Mouse (Mus musculus) testis, adult 2 months (tissue): Measurements from ENCODE around the gene E030018B13Rik. TPM values are rescaled to one million over a fixed set of nuclear protein-coding genes. Genes with fewer than 3 reads are reported as not detected.
A peak's percentile ranks its signal among the peaks of the same experiment; 100 is the strongest.

Source experiments
- H3K27ac ChIP-seq: fragments of 200-500 bp; 2 replicates; pipeline ENCODE4 v1.5.1; 2012; ENCODE audit warnings: low read depth, low read length; ENCODE audit not compliant: control insufficient read depth, insufficient read depth
- H3K27me3 ChIP-seq: fragments of 200-500 bp; 2 replicates; pipeline ENCODE4 v1.6.1; 2012; ENCODE audit warnings: mild to moderate bottlenecking, low read length, moderate library complexity; ENCODE audit not compliant: control insufficient read depth, insufficient read depth
- H3K36me3 ChIP-seq: fragments of 200-500 bp; 2 replicates; pipeline ENCODE4 v1.6.1; 2012; ENCODE audit warnings: mild to moderate bottlenecking, low read length; ENCODE audit not compliant: control insufficient read depth, insufficient read depth
- H3K4me1 ChIP-seq: fragments of 200-500 bp; 2 replicates; pipeline ENCODE4 v1.6.1; 2012; ENCODE audit warnings: low read length; ENCODE audit not compliant: control insufficient read depth, insufficient read depth
- H3K4me3 ChIP-seq: fragments of 200-500 bp; 2 replicates; pipeline ENCODE4 v1.5.1; 2012; ENCODE audit warnings: low read depth, mild to moderate bottlenecking, low read length, moderate library complexity, mixed read lengths; ENCODE audit not compliant: control insufficient read depth
- CTCF ChIP-seq: fragments of 200-500 bp; IDR thresholded peaks from 2 replicates; pipeline ENCODE4 v1.5.1; 2012; ENCODE audit warnings: low read depth, mild to moderate bottlenecking, inconsistent platforms, low read length, moderate library complexity; ENCODE audit not compliant: control insufficient read depth, insufficient read depth, insufficient replicate concordance
- POLR2A ChIP-seq: fragments of 200-500 bp; IDR thresholded peaks from 2 replicates; pipeline ENCODE4 v1.6.1; 2012; ENCODE audit warnings: low read depth, mild to moderate bottlenecking, inconsistent platforms, low read length, moderate library complexity; ENCODE audit not compliant: control insufficient read depth
- polyA plus RNA-seq: library from polyadenylated mRNA; depleted of rRNA; stranded (reverse); fragments of >200 nt; gene quantifications from 2 replicates; pipeline ENCODE4 v1.2.3, GENCODE M21; 2012

The E030018B13Rik gene
- polyA plus RNA-seq, 1 experiment: not detected

DNA sequence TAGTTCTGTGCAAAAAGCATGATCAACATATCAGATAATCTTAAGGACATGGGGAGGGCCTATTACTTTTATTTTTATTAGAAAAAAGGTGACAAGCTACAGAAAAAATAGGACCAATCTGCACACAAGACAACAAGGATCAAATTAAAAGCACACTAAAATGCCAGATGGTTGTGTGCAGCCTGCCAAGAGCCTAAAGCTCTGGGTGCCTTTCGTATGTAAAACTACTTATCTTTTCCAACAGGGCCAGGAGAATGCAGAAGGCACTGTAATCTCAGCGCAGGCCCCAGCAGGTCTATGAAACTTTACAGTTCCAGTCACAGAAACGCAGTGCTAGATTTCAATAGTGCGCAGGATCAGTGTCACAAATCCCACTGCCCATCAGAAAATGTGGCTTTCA lies 22.9 kb upstream of the E030018B13Rik start:
- Histone ChIP-seq H3K27ac (no peak overlapping the region), H3K36me3 (no peaks in the 10 kb centered on the region), H3K4me1 (peaks cover 19% of the 10 kb centered on the region), H3K27me3 (no peaks in the 10 kb centered on the region), H3K4me3 (no peak overlapping the region)
- TF ChIP-seq CTCF (no peak), POLR2A (no peak)

DNA sequence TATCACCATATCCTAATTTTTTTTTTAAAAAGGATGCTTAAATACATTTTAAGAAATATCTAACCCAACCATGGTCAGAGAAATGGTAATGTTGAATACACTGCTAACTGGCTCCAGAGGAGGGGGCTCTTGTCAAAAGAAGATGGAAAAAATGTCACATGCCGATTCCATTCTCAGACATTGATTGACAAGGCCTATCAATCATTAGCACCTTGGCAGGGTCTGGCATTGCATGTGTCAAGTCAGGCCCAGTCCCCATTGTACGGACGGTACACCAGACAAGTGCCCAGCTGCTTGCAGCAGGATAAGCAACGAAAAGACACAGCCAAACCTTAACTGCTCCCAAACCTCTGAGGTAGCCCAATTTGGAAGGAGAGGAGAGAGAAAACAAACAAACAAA lies 22.0 kb upstream of the E030018B13Rik start:
- Histone ChIP-seq H3K4me3 (no peak overlapping the region), H3K4me1 (peaks cover 19% of the 10 kb centered on the region), H3K27ac (no peak overlapping the region), H3K36me3 (no peaks in the 10 kb centered on the region), H3K27me3 (no peaks in the 10 kb centered on the region)
- no peak for TF ChIP-seq POLR2A
- TF ChIP-seq CTCF: no peak

DNA sequence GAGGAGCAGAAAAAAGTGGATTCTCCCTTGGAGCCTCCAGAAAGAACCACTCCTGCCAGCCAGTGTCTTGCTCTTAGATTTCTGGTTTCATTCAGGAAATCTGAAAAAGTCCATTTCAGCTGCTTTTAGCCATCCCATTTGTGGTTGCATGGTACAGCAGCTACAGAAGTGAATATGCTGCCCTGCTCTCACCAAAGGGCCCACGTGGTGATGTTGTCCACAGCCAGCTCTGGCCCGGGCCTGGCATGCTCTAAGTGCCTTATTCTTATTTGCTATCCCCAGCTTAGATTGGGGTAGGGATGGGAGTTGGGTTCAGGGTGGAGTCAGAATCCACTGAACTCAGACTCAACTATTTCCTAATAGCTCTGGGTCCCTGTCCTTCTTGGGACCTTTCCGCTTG lies 21.4 kb upstream of the E030018B13Rik start:
- no peak for TF ChIP-seq POLR2A
- no peak for TF ChIP-seq CTCF
- peaks cover 19% of the 10 kb centered on the region for H3K4me1 ChIP-seq
- H3K27me3 ChIP-seq: no peaks in the 10 kb centered on the region
- no peaks in the 10 kb centered on the region for H3K36me3 ChIP-seq
- no peak overlapping the region for H3K27ac ChIP-seq
- H3K4me3 ChIP-seq: no peak overlapping the region

DNA sequence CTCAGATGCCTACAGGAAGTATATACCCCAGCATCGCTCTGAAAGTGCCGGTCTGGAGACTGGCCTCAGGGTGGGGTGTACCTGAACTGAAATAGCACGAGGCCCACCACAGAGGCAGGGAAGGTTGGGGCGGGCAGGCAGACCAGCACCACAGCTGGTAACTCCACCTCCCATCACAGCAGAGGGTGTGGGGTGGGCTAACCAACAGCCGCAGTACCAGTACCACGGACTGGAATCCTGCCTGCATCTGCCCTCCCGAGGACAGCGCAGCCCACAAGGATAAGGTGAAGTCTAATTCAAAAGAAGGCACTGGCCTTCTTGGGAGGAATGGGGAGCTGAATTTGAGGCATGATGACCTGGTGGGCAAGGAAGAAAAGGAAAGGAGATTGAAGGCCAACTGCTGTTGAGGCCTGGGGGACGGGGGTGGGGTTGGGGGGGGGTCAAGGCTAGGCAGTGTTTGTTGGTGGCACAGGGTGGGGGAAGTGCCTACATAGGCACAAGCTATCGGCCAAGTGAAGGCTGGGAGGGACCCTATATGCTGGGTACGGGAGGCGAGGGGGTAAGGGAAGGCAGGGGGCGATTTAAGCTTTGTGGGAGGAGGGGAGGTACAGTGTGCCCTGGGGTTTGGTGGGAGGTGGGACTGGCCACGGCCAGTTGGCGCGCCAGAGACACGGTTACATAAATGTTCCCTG lies 20.2 kb upstream of the E030018B13Rik start:
- no peaks in the 10 kb centered on the region for H3K27me3 ChIP-seq
- peak overlapping the region; percentile 69 for H3K27ac ChIP-seq
- TF ChIP-seq POLR2A (peak; percentile 44; the same call in 1 of the 2 replicates), CTCF (no peak)
- H3K4me3 ChIP-seq: peak overlapping the region; percentile 79
- no peaks in the 10 kb centered on the region for H3K36me3 ChIP-seq
- peaks cover 17% of the 10 kb centered on the region for H3K4me1 ChIP-seq

DNA sequence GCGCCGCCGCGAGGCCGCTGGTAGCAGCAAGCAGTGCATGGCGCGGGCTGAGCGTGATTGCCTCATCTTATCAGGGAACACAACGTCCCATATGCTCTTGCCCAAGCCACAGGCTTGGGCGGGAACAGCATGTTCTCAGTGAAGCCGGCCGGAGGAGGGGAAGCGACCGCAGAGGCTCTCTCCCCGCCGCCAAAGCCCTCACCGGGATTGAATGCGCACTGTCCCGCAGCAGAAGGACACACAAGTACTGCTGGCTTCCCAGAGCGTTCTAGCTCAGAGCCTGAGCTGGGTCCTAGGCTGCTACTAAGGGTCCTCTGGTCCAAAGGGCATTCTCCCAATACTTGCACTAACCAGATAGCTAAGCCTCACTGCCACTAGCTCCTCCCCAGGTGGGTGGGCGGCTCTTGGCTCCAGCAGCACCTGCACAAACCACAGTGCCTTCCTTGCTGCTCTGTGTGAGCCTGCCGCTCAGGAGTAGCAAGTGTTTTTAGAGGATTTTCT lies 19.6 kb upstream of the E030018B13Rik start:
- Histone ChIP-seq H3K27me3 (no peaks in the 10 kb centered on the region), H3K4me1 (peaks cover 15% of the 10 kb centered on the region), H3K36me3 (no peaks in the 10 kb centered on the region), H3K4me3 (peak overlapping the region; percentile 74), H3K27ac (peak overlapping the region; percentile 82)
- peak; percentile 36; the same call in 1 of the 2 replicates for TF ChIP-seq CTCF
- no peak; the same call in 1 of the 2 replicates for TF ChIP-seq POLR2A

DNA sequence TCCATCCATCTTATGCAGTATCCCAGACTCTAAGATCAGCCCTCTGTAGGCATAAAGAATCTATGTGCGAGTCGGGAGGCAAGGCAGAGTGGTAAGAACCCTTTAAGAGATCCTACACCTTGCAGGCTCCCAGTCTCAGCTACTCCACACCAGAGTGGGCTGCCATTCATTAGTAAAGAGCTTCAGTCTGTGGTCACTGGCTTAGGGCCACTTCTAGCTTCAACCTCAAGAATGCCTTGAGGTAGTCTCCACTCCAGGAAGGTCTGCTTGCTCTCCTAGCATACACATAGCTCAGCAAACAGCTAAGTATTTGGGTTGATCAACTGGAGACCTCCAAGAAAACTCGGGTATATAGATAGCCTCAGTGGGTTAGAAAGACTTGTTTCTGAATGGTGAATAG lies 19.0 kb upstream of the E030018B13Rik start:
- Histone ChIP-seq H3K27me3 (no peaks in the 10 kb centered on the region), H3K4me1 (peaks cover 15% of the 10 kb centered on the region), H3K36me3 (no peaks in the 10 kb centered on the region), H3K4me3 (no peak overlapping the region), H3K27ac (peak overlapping the region; percentile 82)
- TF ChIP-seq POLR2A (no peak), CTCF (no peak)

DNA sequence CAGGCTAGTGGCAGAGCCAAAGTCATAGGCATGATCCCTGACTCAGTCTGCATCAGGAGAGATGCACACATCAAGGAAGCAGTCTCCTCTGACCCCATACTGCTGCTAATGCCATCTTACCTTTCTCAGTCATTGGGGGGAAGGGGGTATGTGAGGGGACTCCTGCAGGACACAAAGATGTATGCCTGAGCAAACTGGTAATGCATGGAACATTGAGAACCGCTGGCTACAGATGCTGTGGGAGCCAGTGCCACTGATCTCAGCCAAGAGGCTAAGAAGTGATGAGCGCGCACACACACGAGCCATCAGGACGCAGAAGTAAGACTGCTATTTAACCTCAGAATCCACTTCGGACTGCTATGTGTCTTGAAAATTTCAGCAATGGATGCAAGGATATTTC lies 18.5 kb upstream of the E030018B13Rik start:
- Histone ChIP-seq H3K27ac (peak overlapping the region; percentile 28; the same call in 1 of the 2 replicates), H3K4me1 (peaks cover 15% of the 10 kb centered on the region), H3K4me3 (no peak overlapping the region), H3K27me3 (no peaks in the 10 kb centered on the region), H3K36me3 (no peaks in the 10 kb centered on the region)
- TF ChIP-seq POLR2A (no peak), CTCF (no peak)

DNA sequence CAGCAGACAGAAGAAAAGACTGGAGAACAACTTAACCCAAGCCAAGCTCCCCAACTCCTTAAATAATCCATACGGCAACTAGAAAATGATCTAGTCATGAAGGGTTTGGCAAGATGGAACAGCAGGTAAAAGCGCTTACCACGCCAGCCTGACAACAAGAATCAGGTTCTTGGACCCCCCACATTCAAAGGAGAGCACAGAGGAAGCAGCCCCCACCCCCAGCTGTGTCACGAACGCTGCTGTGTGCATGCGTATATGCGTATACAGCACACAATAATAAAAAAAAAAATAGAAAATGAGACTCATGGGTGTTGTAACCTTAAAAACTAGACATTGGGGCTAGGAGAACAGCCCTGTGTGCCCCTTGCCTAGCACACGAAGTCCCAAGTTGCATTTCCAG lies 16.7 kb upstream of the E030018B13Rik start:
- Histone ChIP-seq H3K4me1 (peaks cover 14% of the 10 kb centered on the region), H3K27me3 (no peaks in the 10 kb centered on the region), H3K36me3 (no peaks in the 10 kb centered on the region), H3K27ac (no peak overlapping the region), H3K4me3 (no peak overlapping the region)
- TF ChIP-seq POLR2A (no peak), CTCF (no peak)
